Mouse (Mus musculus) testis, adult 2 months (tissue): ENCODE measurements around the gene Erc1.

Experiments
- CTCF ChIP-seq: fragments of 200-500 bp; IDR thresholded peaks from 2 replicates; pipeline ENCODE4 v1.5.1; 2012; ENCODE audit warnings: low read depth, mild to moderate bottlenecking, inconsistent platforms, low read length, moderate library complexity; ENCODE audit not compliant: control insufficient read depth, insufficient read depth, insufficient replicate concordance
- POLR2A ChIP-seq: fragments of 200-500 bp; IDR thresholded peaks from 2 replicates; pipeline ENCODE4 v1.6.1; 2012; ENCODE audit warnings: low read depth, mild to moderate bottlenecking, inconsistent platforms, low read length, moderate library complexity; ENCODE audit not compliant: control insufficient read depth

DNA sequence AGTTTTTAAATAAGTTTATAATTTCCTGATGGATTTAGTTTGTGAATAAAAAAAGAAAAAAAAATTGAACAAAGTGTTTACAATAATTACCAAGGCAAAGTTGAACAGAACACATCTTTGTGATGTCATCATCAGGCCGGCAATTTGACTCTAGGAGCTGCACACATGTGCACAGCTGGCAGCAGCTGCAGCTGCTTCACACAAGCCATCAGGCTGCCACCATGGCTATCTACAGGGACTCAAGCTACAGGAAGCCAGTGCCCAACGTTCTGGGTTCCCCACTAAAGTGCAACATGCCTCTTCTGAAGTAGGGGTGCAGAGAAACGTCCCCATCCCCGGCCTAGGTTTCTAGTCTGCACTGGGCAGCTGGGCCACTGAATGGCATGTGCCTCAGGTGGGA lies 277.2 kb downstream of the Erc1 start:
- TF ChIP-seq CTCF = no peak
- no peak for TF ChIP-seq POLR2A
